Mouse (Mus musculus) spleen, adult 18-20 months (tissue): ENCODE measurements around the gene Rptor.

Experiments
- DNase-seq, 2 experiments: peaks; one replicate each; pipeline ENCODE4 v3.0.0; 2022; ENCODE audit warnings: mixed read lengths in 2 of 2

The Rptor gene

DNA sequence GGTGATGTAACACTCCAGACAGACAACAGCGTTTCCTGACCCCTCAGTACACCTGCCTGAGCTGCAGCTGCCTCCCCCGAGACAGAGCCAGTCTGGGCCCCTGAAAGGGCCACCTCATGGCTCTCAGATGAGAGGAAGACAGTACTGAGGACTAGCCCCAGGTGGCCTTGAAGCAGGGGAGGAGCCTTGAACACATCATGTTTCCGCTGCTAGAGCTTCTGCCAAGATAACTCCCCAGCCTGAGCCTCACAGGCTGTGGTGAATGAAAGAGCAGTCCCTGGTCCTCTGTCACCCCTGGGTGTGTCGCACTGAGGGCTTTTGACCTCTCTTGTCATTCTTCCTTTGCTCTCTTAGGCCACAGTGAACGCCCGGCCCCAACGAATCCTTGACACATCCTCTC is 268.4 kb downstream of the Rptor start:
- DNase-seq = no peak

DNA sequence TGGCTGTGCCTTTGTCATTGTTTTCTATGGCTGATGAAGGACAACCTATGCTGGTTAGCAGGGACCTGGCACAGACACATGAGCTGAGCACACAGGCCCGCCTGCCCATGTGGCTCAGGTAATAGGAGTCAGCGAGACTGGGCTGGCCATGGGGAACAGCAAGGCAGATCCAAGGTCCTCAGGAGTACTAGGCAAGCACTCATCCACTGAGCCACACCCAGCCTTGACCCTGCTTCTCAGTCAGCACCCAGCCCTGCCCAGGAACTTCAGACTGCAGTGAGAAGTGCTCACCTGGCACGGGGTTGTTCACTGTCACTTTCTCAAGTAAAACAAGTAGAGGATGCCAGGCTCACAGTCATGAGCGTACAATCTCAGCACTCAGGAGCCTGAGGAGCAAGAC is 270.9 kb downstream of the Rptor start:
- no peak for DNase-seq

DNA sequence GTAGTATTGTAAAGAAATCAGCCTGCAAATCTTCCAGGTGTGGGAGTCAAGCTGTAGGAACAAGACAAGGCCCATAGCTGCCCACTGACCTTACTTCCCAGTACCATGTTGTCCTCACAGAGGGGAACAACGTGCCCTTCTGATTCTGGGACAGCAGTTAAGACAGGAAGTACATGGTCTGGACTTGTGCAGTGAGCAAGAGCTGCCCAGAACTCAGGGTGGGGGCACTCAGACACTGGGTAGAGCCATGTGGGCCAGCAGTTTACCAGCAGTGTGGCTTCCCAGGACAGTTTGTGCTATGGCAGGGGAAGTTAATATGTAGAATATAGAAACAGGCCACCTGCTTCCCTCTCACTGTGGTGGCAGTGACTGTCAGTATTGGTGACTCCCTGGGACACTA is 272.1 kb downstream of the Rptor start:
- DNase-seq = no peak

DNA sequence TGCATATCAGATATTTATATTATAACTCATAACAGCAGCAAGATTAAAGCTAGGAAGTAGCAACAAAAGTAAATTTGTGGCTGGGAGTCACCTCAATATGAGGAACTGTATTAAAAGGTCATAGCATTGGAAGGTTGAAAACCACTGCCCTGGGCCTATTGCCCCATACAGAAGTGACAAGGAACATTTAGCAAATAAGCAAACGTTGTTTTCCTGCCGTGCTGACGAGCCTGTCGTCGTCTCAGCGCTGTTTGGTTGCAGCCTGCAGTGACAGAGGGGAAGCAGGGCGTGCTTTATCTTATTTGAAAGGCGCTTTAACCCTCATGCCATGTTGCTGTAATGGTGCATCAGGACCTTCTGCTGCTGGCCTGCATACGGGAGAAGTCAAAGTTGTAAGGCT is 273.0 kb downstream of the Rptor start:
- DNase-seq = no peak

DNA sequence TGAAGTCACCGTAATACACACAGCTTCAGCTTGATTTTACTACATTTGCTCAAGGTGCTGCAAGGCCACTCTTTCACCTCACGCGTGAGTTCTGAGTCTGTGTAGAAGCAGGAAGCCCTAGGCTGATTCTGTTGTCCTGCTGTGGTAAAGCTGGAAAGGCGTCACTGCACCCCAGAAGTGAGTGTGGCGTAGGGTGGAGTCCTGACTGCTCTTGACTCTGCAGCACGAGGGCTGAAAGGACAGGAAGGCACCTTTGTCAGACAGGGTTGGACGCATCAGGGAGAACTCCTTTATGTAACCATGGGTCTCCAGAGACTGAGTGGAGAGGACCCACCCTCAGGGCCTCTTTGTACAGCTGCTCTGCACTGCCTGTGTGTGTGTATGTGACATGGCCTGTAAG is 274.4 kb downstream of the Rptor start:
- DNase-seq = no peak

DNA sequence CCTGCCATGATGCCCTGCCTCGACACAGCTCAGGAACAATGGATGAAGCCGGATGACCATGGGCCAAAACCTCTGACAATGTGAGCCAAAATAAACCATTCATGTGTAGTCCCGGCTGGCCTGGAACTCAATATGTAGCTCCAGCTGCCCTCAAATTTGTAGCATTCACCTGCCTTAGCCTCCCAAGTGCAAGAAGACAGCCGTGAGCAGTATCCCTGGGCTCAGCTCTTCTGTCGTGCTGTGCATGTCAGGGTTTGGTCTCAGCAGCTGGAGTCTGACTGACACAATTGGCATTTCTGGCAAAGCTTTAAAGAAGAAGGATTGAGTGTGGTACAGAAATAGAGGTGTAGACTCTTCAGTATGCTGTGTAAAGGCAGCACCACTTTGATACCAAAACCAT is 276.9 kb downstream of the Rptor start:
- DNase-seq = no peak

DNA sequence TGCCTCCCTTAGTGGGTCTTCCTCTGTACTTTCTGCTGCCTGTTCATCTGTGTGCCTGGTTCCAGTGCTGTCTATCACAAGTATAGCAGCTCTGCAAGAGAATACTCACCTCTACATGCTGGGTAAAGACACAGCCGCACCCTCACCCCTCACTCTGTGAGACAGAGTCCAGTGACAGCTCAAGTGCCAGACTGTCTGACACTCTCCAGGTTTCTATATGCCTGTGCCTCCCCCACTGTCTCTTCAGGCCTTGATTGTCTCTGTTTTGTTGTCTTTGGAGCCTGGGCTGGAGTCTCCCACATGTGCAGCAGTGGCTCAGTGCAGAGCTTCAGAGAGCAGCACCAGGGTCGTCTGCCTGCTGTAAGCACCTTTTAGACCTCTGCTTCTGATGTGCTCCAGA is 280.9 kb downstream of the Rptor start:
- no peak for DNase-seq

DNA sequence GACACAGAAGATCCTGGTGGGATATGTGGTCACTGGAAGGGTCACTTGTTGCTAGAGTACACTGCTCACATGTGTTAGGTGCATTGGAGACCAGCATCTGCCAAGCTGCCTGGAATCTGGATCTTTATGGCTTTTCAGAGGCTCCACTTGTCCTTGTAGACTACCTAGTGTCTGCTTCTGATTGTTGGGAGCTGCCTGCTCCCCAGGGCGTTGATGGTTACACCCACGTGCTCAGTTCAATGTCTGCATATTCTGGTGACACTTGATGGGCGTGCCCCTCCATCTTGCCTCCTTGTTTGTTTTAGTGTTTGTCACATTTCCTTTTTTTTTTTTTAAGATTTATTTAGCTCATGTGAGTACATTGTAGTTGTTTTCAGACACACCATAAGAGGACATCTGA is 287.3 kb downstream of the Rptor start:
- DNase-seq = no peak

DNA sequence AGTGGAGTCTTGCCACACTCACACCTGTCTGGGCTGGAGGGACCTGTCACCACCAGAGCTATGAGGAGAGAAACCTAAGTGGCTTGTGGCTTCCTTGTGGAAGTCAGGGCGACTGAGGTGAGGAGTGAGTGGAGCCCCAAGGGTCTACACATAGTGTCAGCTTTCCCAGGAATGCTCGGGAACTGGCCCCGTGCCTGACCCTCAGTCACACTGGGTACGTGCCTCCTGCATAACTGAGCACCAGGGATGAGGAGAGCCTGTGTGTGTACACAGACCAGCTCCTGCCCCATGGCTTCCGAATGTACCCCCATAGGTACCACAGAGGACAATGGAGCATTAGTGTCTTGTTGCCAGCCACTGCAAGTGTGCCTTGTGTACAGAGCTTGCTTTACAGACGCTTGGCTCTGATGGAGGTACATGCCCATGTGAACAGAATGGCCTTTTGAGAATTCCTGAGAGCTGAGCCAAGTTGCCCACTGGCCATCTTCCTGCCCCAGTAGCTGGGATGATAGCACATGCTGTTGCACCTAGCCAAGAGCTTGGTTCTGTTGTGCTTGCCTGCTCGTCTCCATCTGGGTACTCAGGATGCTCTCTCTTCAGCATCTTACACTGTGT is 289.0 kb downstream of the Rptor start:
- DNase-seq = no peak

DNA sequence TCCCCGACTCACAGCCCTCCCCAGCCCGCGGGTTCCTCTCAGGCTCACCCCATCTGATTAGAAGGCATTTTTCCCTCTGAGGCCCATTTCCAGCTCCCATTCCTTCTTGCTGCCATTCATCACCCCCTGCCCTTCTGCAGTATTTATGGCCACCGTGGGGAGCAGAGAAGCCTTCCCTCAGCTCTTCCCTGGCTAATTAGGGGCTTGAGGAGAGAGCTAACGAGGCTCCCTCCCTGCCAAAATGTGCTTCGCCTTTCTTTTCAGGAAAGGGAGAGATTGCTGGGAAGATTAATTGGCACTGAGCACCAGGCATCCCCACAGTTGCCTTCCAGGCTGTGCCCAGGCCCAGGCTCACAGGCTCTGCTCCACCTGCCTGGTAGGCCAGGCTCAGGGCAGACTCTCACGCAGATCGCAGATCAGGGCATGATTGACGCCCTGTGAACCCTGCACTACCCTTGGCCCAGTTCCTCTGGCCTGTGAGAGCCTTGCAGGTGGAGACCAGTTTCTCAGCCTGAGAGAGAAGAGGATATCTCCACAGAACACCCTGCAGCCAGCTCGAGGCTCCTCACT is 291.0 kb downstream of the Rptor start:
- no peak for DNase-seq

DNA sequence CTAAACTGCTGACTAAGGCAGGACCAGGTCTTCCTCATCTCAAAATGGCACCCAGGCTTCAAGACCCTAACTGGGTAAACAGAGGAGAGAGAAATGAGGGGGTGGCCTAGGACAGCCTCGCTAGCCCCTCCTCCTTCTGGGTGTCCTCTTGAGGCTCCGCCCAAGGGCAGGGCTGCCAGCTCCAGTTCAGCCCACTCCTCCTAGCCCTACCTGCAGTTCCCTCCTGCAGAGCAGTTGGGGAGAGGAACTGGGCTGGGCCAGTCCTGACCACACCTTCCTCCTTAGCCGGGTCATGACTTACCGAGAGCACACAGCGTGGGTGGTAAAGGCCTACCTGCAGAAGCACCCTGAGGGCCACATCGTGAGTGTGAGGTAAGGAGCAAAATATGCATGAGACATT is 291.9 kb downstream of the Rptor start:
- peak; percentile 22 to 40 for DNase-seq

DNA sequence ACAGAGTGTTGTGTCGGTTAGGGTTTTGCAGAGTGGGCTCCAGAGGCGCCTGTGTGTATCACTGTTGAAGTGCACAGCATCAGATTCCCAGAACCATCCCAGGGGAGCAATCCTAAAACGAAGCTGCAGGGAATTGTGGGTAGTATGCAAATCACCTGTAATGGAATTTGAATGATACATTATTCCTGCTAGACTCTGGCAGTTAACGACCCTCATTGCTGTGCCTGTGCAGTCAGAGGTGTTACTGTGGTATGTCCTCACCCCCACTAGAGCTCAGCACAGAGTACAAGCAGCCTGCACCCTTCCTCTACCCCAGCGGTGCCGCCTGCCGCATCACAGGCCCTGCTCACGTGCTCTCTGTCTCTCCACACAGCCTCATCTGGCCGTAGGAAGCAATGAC is 294.3 kb downstream of the Rptor start:
- no peak for DNase-seq

DNA sequence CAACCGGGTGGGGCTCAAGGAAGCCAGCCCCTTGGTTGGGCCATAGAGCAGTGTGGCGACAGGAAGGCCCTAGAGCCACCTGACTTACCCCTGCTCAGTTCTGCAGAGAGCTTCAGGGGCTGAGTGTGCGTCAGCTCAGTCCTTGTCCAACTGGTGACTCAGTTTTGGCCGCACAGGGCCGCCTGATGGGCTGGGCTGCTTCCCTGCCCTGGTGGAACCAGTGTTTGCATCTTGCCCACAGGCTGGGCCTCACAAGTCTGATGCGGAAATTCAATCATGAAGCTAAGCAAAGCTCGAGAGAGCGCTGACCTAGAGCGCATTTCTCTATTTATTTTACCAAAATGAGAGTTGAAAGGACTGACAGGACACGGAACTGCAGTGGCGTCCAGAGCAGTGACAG is 296.3 kb downstream of the Rptor start:
- DNase-seq = no peak

DNA sequence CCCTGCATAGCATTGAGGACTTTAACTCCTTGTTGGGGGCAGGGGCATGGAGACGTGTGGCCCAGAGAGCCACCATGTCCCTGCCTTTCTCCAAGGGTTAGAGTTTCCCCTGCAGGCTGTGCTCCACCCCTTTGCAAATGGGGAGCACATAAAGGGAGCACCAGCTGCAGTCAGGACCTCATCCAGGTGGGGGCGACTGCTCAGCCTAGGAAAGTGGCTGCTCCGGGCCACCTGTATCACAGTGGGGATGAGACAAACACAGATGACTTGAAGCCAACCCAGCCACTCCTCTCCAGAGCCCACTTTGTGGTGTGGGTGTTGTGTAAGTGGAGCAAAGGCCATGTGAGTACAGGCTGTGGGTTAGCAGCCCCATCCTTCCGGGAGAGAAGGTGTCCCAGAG is 298.5 kb downstream of the Rptor start:
- no peak for DNase-seq

DNA sequence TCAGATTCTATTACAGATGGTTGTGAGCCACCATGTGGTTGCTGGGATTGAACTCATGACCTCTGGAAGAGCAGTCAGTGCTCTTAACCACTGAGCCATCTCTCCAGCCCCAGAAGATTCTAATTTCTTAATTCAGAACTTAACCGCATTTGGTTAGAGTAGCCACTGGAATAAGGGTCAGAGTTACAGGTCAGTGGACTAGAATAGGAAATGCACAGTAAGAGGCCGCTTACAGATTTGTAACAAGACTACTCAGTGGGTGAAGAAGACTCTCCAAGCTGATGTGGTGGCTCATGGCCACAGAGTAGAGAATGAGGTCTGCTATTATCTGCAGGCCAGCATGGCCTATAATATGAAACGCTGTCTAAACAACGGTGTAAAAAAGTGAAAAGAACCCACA is 300.2 kb downstream of the Rptor start:
- no peak for DNase-seq

DNA sequence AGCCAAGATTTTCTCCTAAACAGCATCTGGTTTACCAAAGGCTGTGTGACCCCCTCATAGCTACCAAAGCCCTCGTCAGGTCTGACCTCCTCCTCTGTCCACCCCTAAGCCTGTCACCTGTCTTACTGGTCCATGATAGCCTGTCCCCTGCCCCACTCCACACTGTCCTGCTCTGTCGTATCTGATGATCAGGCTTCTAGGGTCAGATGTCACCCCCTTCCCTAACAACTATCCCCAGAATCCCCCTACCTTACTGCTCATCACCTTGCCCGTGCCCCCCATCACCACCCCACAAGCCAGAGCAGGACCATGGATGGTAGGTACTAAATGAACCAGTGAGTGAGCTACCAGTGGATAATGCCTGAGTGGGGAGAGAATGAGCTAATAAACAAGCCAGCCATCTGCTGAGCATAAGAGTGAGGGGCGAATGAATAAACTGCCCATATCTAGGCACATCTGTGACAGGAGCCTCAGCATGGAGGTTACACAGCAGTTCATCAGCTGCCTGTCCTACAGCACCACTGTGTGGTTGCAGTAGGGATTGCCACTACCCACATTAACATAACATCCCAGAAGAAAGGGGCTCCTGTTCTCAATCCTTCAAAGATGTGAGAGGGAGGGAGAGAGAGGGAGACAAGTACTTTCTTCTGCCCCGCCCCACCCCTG is 302.0 kb downstream of the Rptor start:
- DNase-seq = peak in 1 of 2 experiments; percentile 66

DNA sequence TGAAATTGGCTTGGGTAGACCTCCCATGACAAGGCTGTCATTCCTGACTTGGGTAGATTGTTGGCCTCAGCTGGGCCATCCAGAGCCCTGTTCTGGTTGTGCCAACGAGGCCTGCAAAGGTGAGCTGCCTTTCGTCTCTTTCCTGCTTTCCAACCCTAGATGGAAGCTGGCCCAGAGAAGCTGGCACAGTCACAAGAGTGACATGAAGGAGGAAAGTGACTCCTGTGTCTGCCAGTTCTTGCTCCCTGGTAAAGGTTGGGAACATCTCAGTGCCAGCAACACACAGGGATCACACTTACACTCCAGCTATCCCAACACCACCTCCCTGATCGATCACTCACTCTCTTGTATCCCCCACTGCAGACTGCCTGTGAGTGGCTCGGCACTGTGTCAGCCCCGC is 303.1 kb downstream of the Rptor start:
- DNase-seq = no peak

DNA sequence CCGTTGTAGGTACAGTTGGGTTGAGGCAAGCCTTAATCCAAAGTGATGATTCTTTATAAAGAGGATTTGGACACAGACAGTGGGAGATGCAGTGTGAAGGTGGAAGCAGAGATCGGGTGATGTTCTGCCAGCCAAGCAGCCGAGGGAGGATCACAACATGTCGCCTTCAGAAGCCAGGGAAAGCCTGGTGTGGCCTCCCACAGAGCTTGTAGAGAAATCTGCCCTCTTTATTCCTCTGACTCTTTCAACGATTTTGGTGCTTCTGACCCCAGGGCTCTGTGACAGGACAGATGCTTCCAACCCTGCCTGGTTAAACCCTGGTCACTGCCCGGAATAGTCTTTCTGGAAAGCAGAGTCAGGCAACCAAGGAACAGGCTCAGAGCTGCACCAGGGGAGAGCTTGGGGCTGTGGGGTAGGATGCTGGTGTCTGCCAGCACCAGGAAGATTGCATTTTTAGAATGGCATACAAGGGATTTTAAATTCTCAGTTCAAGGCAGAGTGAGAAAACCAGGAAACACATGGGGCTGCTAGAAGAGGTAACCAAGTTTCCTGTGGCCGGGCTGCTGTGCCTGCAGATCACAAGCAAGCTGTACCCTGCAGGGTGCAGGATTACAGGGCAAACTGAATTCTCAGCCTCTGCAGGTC is 304.4 kb downstream of the Rptor start:
- DNase-seq = no peak

DNA sequence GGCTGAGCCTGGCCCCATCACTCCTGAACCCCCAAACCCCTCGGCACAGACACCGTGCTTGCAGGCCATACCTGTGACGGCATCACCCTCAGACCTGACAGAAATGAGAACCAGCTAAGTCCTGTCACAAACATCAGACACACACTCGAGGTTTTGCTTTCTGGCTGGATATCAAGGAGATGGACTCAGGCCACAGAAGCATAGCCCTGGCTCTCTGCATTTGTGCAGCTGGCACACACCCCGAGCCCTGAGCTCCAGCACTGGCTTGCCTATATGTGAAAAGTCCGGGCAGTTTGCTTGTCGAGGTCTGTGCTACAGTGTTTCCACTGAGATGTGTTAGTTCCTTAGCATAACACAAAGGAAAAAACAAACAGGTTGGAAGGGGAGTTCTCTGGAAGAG is 305.0 kb downstream of the Rptor start:
- no peak for DNase-seq

DNA sequence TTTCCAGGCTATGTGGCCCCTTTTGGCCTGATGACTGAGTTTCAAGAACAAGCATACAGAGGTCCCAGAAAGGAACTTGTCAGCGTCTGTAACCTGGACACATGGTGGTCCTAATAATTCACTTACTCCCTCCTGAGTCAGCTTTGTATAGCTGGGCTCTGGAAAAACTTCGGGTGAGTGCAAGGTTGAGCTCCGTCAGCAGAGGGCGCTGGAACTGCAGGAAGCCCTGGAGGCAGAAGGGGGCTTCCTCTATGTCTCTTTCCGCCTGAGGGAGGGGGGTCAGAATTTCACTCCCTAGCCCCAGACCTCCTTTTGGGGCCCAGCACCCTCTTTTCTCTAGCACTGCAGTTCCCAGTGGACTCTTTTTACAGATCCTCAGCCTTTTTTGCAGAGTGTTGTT is 306.7 kb downstream of the Rptor start:
- peak; percentile 39 to 73 for DNase-seq

DNA sequence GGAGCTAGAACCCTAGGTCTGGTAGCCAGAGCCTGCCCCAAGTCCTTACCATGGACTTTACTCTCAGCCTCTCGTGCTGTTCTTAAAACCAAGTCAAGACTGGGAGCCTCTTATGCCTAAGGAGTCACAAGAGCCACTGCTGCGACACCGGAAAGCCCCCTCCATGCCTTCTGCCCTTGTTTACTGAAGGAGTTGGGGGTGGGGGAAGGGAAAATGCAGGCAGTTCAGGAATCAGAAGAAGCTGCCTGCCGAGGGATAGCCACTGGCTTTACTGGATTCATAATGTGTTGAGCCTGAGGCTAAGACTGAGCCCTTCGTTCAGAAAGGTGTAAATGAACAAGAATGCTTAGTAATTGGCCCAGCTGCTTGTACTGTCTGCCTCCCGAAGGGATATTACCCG is 310.1 kb downstream of the Rptor start:
- DNase-seq = no peak

DNA sequence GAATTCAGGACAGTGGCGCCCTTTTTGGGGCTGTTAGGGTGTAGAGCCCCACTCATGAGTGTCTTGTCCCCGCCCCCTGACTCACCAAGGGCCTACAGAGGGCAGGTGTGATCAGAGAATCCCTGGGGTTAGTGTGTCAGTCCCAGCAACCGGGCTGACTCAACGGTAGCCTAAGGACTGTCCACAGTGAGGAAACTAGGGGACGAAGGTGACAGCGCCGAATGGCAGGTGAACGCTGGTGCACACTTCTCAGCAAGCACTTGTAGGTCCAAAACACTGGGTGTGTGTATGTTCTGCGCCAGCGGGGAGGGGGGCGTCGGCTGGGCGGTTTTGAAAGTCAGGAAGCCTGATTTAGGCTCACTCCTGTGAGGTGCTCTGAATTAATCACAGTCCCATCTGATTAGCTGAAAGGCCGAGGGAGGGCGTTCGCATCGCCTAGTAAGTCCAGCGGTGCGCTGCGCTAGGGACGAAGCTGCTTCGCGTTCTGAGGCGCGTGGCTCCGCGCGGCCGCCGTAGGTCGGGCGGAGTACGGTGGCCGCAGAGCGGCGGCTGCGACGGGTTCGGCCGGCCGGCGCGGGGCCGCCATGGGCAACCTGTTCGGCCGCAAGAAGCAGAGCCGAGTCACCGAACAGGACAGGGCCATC is 310.7 kb downstream of the Rptor start, which contains the start of gene Chmp6:
Gene Chmp6, plus strand, starts transcription at position 151 of the 644 bp plus-strand sequence.
- peak; percentile 75 to 92 for DNase-seq

DNA sequence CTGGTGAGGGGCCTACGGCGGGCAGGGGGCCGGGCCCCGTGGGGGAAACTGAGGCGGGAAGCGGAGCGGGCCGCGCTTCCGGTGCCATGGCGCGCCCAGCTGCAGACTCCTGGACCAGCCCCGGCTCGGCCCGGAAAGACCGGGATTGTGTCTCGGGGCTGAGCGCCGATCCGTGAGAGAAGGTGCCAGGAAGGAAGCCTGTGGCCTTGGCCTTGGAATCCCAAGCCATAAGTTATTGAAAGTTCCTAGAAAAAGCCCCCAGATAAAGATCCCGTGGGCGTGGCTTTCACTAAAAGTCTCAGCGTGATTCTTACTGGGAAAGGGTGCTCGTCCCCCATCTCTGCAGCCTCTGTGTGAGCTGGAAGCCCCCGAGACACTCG is 311.2 kb downstream of the Rptor start:
- no peak for DNase-seq

DNA sequence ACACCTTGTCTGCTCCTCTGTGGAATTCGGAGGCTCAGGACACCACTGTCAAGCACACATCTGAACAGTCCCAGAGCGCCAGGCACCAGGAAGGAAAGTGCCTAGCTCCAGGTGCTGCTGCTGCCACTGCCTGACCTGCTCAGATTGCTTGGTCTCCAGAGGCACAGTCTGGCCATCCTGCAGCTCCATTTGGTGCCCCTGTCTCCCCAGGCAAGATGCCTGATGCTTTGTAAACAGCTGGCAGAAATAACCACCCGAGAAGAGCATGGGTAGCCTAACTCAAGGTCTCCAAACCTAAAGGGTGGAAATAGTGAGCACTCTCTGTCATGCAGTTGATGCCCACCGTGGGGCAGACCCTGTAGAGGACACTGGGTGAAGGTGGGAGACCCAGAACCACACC is 311.7 kb downstream of the Rptor start:
- DNase-seq = no peak
